Mouse (Mus musculus) E14TG2a.4 (cell line): ENCODE results near the gene Irf2.

Source experiments
- CTCF ChIP-seq: conservative IDR thresholded peaks from 2 replicates; pipeline ENCODE4 v1.5.1; 2014; ENCODE audit warnings: low read length
- NANOG ChIP-seq: IDR thresholded peaks from 2 replicates; pipeline ENCODE4 v1.6.1; 2014; ENCODE audit warnings: borderline replicate concordance, low read length, mixed read lengths

DNA sequence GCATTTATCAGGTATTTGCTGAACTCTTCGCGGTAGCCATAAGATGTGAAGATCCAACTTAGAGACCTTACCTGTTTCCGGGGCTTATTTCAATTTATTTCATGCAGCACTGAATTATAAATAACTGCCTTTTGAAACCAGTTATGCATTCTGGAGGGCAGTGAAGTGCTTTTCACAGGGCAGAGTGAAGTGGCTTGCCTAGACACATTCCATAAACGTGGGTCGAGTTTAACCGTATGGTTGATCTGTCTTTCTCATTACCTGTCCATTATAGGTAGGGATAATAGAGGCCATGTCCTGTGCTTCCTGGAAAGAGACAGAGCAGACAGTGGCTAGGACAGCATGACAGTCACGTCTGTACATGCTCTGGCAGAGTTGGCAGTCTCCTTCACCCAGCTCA, 20.0 kb downstream of the Irf2 start:
- TF ChIP-seq CTCF (no peak), NANOG (no peak)
